Mouse (Mus musculus) forebrain, embryonic 10.5 days (tissue): ENCODE measurements around the gene Ccrl2. TPM values are rescaled to one million over a fixed set of nuclear protein-coding genes. Genes with fewer than 3 reads are reported as not detected.

Experiments
- DNase-seq: peaks from one replicate; pipeline ENCODE4 v3.0.0-alpha.2; 2017; ENCODE audit warnings: low spot score; ENCODE audit errors: extremely low spot score
- H3K27ac ChIP-seq: fragments of 300-500 bp; sonication (generic); 2 replicates; pipeline ENCODE4 v1.5.1; 2016; ENCODE audit warnings: mild to moderate bottlenecking
- H3K27me3 ChIP-seq: fragments of 300-500 bp; sonication (generic); 2 replicates; pipeline ENCODE4 v1.6.1; 2016; ENCODE audit warnings: mild to moderate bottlenecking; ENCODE audit not compliant: poor library complexity, severe bottlenecking
- H3K36me3 ChIP-seq: fragments of 300-500 bp; sonication (generic); replicated peaks from 2 replicates; pipeline ENCODE4 v1.6.1; 2016; ENCODE audit warnings: mild to moderate bottlenecking, moderate library complexity
- H3K4me1 ChIP-seq: fragments of 300-500 bp; sonication (generic); 2 replicates; pipeline ENCODE4 v1.6.1; 2016
- H3K4me3 ChIP-seq: fragments of 300-500 bp; sonication (generic); 2 replicates; pipeline ENCODE4 v1.5.1; 2016; ENCODE audit warnings: mild to moderate bottlenecking, moderate library complexity
- H3K9me3 ChIP-seq: fragments of 300-500 bp; sonication (generic); 2 replicates; pipeline ENCODE4 v1.6.1; 2016; ENCODE audit warnings: mild to moderate bottlenecking, moderate library complexity
- WGBS: fragments of 180-500 bp; shearing (Covaris S2); methylation state at CpG from one replicate; pipeline ENCODE4 v1.1.7; 2016; 5-methylcytosine and 5-hydroxymethylcytosine counted together
- polyA plus RNA-seq: library from polyadenylated mRNA; unstranded; fragments of >200 nt; fragmentation: Nextera tagmentation; extraction: Ambion mirVana; gene quantifications from 2 replicates; pipeline ENCODE4 v1.2.1, GENCODE M21; 2016

The Ccrl2 gene
- polyA plus RNA-seq = 0.74 TPM in 2 replicates

- DNase-seq = no peak
- Histone ChIP-seq H3K27me3 (no peaks in the 10 kb centered on the region), H3K4me3 (peak within 1 kb of the TSS; percentile 32), H3K9me3 (no peaks in the 10 kb centered on the region), H3K36me3 (no peaks in the 10 kb centered on the region), H3K27ac (peak within 1 kb of the TSS; percentile 45), H3K4me1 (peaks cover 23% of the 10 kb centered on the region)
- WGBS = 60% methylated on average over 17 of the region's 17 CpGs
Observed at GRCm38 (mm10) chr9:111056798-111057543, at the start of gene Ccrl2. Ccrl2 (minus strand) TSS chr9:111057519.

GRCm38 (mm10) chr9:111103893-111104292 is 46.6 kb upstream of the Ccrl2 start:
- Histone ChIP-seq H3K9me3 (no peaks in the 10 kb centered on the region), H3K4me3 (no peak overlapping the region), H3K4me1 (no peaks in the 10 kb centered on the region), H3K27ac (no peak overlapping the region), H3K36me3 (no peaks in the 10 kb centered on the region), H3K27me3 (no peaks in the 10 kb centered on the region)
- 89% methylated on average over 5 of the region's 5 CpGs for WGBS
- DNase-seq = no peak

DNA sequence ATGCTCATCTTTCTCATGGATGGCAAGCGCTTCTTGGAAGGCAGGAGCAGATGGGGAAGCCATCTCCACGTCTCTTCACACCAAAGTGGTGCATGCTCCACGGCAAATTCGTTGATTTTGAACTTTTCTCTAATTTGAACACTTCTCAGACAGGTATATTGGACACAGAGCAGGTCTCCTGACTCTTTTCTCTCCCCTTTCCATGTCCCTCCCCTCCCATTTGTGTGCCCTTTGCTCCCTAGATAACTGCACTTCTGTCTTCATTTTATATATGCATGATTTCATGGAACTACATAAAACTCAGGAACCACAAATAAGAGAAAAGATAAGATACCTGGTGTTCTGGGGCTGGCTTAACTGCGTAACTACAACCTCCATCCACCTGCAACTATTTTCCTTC is 46.0 kb upstream of the Ccrl2 start:
- Histone ChIP-seq H3K4me1 (no peaks in the 10 kb centered on the region), H3K36me3 (no peaks in the 10 kb centered on the region), H3K27ac (no peak overlapping the region), H3K4me3 (no peak overlapping the region), H3K27me3 (no peaks in the 10 kb centered on the region), H3K9me3 (no peaks in the 10 kb centered on the region)
- 87% methylated on average over 5 of the region's 5 CpGs for WGBS
- no peak for DNase-seq

DNA sequence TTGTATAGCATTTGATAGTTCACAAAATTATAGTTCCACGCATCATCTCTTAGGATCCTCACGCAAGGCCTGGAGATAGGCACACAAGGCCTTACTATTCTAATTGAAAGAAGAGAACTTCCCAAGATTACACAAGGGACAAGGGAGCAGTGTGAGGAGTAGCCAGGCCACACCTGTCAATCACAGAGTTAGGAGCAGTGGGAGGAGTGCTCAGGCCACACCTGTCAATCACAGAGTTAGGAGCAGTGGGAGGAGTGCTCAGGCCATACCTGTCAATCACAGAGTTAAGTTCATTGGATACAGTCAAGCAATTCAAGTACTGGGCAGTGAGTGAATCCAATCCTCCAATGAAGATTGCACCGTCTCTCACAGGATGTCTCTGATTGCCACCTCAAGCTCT is 43.1 kb upstream of the Ccrl2 start:
- H3K36me3 ChIP-seq = no peaks in the 10 kb centered on the region
- no peak overlapping the region for H3K4me3 ChIP-seq
- 85% methylated on average over 3 of the region's 3 CpGs for WGBS
- no peak for DNase-seq
- H3K4me1 ChIP-seq = no peaks in the 10 kb centered on the region
- H3K27me3 ChIP-seq = no peaks in the 10 kb centered on the region
- no peaks in the 10 kb centered on the region for H3K9me3 ChIP-seq
- H3K27ac ChIP-seq = no peak overlapping the region

DNA sequence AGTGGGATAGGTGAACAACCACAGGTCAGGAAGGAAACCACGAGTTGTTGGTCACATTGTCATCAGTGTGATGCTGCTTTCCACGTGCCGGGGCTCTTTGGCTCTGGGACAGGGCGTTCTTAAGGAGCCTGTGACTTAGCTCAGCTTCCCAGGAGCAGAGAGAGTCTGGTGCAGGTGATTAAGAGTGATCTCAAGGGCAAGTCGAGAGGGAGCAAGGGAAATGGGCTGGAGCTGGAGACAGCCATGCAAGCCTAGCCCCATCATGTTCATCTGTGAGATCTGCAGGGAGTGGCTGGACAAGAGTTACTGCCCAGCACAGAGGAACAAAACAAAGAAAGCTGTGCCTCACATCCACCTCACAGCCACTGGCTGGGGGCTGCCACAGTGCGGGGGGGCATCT is 40.2 kb upstream of the Ccrl2 start:
- H3K4me1 ChIP-seq = no peaks in the 10 kb centered on the region
- WGBS = 70% methylated on average over 6 of the region's 6 CpGs
- H3K9me3 ChIP-seq = no peaks in the 10 kb centered on the region
- no peak overlapping the region for H3K27ac ChIP-seq
- no peak overlapping the region for H3K4me3 ChIP-seq
- H3K27me3 ChIP-seq = no peaks in the 10 kb centered on the region
- no peaks in the 10 kb centered on the region for H3K36me3 ChIP-seq
- no peak for DNase-seq

DNA sequence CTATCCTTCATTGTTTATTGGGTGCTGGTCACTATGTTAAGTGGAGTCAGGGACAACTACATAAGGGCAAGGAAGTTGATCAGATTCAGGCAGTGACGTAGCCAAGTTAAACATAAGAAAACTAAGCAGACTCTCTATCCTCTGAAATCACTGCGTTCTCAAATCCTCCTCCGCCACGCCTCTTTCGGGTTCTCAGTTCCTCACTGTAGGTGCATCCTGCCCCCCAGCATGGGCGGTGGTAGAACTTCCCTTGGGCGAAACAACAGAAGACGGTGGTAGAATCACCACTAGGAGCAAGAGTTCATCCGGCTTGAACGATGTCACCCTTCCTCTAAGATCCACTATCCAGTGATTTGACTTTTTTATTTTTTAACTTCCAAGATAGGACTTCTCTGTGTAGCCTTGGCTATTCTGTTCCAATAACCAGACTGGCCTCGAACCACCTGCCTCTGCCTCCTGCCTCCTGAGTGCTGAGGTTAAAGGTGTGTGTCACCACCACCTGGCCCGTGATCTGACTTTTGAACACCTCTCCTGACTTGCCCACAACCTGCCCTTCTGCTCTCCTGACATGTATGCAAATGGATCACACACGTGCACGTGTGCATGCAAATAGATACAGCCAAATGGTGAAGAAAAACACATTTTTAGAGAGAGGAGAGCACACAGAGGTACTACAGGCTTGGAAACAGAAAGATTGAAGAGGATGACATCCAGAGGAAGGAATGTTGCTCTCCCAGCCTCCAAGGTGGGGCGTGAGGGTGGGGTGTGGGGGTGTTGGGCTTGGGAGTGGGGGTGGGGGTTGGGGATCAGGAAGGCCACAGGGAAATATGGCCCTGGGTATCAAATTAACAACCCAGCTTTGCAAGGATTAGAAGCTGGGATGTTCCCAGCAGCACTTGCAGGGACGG is 39.4 kb upstream of the Ccrl2 start:
- DNase-seq = no peak
- Histone ChIP-seq H3K4me1 (no peaks in the 10 kb centered on the region), H3K27ac (no peak overlapping the region), H3K9me3 (no peaks in the 10 kb centered on the region), H3K4me3 (no peak overlapping the region), H3K36me3 (no peaks in the 10 kb centered on the region), H3K27me3 (no peaks in the 10 kb centered on the region)
- WGBS = 85% methylated on average over 16 of the region's 16 CpGs

GRCm38 (mm10) chr9:111095710-111096109 is 38.4 kb upstream of the Ccrl2 start:
- H3K4me3 ChIP-seq = no peak overlapping the region
- 86% methylated on average over 7 of the region's 7 CpGs for WGBS
- no peaks in the 10 kb centered on the region for H3K9me3 ChIP-seq
- H3K36me3 ChIP-seq = no peaks in the 10 kb centered on the region
- no peak for DNase-seq
- no peaks in the 10 kb centered on the region for H3K27me3 ChIP-seq
- H3K27ac ChIP-seq = no peak overlapping the region
- H3K4me1 ChIP-seq = no peaks in the 10 kb centered on the region

DNA sequence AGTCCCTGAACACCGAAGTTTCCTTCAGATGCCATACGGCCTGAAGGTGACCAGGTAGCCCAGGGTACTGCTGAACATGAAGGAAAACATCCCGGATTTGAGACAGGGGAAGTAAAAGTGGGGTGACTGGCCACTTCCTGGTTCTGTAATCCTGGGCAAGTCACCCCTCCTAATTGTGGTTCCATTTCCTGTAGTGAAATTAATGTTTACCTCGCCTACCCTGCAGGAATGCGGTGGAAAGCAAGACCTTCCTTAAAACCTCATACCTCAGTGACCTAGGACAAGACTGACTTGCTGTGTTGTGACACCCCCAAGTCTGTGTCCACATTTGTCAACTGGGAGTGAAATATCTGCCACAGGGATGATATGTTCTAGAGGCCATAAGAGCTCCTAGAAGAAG is 37.3 kb upstream of the Ccrl2 start:
- WGBS = 82% methylated on average over 5 of the region's 5 CpGs
- DNase-seq = no peak
- Histone ChIP-seq H3K4me1 (no peaks in the 10 kb centered on the region), H3K4me3 (no peak overlapping the region), H3K27ac (no peak overlapping the region), H3K9me3 (no peaks in the 10 kb centered on the region), H3K36me3 (no peaks in the 10 kb centered on the region), H3K27me3 (peaks cover 1% of the 10 kb centered on the region; the same call in 1 of the 2 replicates)

DNA sequence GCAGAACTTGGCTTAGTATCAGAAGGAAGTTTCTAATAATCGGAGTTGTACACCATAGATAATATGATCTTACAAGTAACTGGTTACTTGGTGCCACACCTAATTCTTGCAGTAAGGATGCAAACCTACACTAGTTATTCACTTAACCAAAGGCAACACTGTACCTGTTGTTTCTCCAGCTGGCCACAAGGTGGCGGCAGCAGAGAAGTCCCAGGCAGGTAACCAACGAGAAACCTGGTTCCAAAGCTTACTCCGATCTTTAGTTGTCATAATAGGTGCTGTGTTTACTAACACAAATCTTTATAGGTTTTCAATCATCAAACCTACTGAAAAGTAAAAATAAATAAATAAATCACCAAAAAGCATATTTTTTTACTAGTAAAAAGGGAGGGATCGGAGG is 35.8 kb upstream of the Ccrl2 start:
- Histone ChIP-seq H3K27ac (no peak overlapping the region), H3K4me1 (peaks cover 15% of the 10 kb centered on the region), H3K36me3 (no peaks in the 10 kb centered on the region), H3K9me3 (no peaks in the 10 kb centered on the region), H3K27me3 (peaks cover 9% of the 10 kb centered on the region), H3K4me3 (no peak overlapping the region)
- DNase-seq = no peak
- 34% methylated on average over 5 of the region's 5 CpGs for WGBS

- peaks cover 19% of the 10 kb centered on the region for H3K4me1 ChIP-seq
- no peaks in the 10 kb centered on the region for H3K9me3 ChIP-seq
- peaks cover 9% of the 10 kb centered on the region for H3K27me3 ChIP-seq
- H3K36me3 ChIP-seq = no peaks in the 10 kb centered on the region
- H3K4me3 ChIP-seq = no peak overlapping the region
- WGBS = 66% methylated on average over 9 of the region's 9 CpGs
- no peak for DNase-seq
- H3K27ac ChIP-seq = no peak overlapping the region
Observed at GRCm38 (mm10) chr9:111092657-111093056, 35.3 kb upstream of the Ccrl2 start.

GRCm38 (mm10) chr9:111088886-111089285 is 31.6 kb upstream of the Ccrl2 start:
- H3K4me3 ChIP-seq = no peak overlapping the region
- 42% methylated on average over 7 of the region's 7 CpGs for WGBS
- H3K27ac ChIP-seq = 0 out of 2 replicates have a peak overlapping the region, but pooled peaks have one; percentile 53
- peaks cover 26% of the 10 kb centered on the region for H3K4me1 ChIP-seq
- H3K9me3 ChIP-seq = no peaks in the 10 kb centered on the region
- peaks cover 9% of the 10 kb centered on the region for H3K27me3 ChIP-seq
- DNase-seq = no peak
- no peaks in the 10 kb centered on the region for H3K36me3 ChIP-seq

GRCm38 (mm10) chr9:111087960-111088359 is 30.6 kb upstream of the Ccrl2 start:
- Histone ChIP-seq H3K9me3 (no peaks in the 10 kb centered on the region), H3K4me3 (no peak overlapping the region), H3K27me3 (peaks cover 9% of the 10 kb centered on the region), H3K27ac (no peak overlapping the region), H3K4me1 (peaks cover 26% of the 10 kb centered on the region), H3K36me3 (no peaks in the 10 kb centered on the region)
- 7% methylated on average over 5 of the region's 5 CpGs for WGBS
- no peak for DNase-seq
